Mouse (Mus musculus): ENCODE results near the gene Akp3.

Gene Akp3

GRCm38 (mm10) chr1:87124673-87125072, at the start of gene Akp3:
Gene Akp3 (plus strand): TSS chr1:87124973.
- DNase-seq = no peak

- no peak for DNase-seq
Observed at GRCm38 (mm10) chr1:87086196-87086595, 38.6 kb upstream of the Akp3 start.

- DNase-seq = no peak
Observed at GRCm38 (mm10) chr1:87086964-87087363, 37.8 kb upstream of the Akp3 start.

DNA sequence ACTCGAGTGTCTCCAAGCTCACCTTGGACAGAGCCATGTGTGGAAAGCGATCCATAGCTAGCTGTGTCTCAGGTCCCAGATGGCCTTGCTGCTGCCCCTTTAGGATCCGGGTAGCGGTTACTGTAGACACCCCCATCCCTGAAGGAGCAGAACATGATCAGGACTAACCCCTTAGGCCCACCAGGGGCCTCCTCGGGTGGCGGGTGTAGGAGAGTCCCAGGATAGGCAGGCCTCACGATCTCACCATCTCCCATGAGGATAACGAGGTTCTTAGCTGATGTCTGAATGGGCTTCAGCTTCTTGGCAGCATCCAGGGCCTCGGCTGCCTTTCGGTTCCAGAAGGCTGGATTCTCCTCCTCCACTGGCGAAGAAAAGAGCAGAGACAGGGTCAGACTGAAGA, 35.5 kb upstream of the Akp3 start:
- no peak for DNase-seq

DNA sequence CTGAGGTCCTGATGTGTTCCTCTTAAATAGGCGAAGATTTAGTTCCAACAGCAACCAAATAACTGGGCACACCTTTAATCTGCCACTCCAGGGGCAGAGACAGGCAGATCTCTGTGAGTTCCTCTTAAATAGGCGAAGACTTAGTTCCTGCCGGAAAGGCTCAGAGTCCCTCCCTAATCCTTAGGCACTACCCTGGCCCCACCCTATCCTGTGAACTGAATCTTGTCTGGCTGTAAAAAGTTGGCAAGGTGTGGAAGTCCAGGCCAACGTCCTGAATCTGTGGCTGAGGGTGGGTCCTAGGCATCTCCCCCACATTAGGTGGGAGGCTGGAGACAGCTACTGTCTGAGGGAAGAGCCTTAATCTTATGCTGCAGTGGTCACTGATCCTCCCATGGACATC, 34.9 kb upstream of the Akp3 start, which contains the start of gene Alppl2:
Gene Alppl2 (minus strand): TSS at position 101 of the 400 bp plus-strand sequence.
- DNase-seq = no peak

GRCm38 (mm10) chr1:87095642-87096041, 29.1 kb upstream of the Akp3 start:
- no peak for DNase-seq

DNA sequence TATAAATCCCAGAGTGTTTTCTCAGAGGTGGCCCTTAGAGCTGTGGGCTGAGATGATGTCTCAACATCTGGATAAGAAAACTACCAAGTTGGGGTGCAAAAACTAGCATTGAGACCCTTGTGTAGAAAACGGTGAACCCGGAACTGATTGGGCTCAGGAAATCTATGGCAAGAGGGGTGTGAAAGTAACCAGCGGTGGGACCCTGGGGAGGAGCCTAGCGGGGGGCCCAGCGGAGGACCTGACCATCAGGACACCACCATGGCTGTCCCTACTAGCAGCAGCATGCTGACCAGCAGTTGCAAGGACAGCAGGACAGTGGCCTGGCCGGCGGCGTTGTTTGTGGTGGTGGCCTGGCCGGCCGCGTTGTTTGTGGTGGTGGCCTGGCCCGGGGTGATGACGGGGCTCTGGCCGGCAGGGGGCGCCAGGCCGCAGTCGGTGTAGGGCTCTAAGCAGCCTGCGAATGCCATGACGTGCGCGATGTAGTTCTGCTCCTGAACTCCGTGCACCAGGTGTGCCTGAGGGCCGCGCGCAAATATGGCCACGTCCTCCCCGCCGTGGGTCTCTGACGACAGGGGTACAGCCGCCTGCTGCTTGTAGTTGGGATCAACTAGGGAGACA, 26.3 kb upstream of the Akp3 start:
- peak; percentile 30 to 54 for DNase-seq

- no peak for DNase-seq
Observed at GRCm38 (mm10) chr1:87101411-87101810, 23.4 kb upstream of the Akp3 start, which contains the start of gene Alpi. Gene Alpi (minus strand): TSS chr1:87101606.

GRCm38 (mm10) chr1:87102114-87102513, 22.7 kb upstream of the Akp3 start:
- DNase-seq = no peak

DNA sequence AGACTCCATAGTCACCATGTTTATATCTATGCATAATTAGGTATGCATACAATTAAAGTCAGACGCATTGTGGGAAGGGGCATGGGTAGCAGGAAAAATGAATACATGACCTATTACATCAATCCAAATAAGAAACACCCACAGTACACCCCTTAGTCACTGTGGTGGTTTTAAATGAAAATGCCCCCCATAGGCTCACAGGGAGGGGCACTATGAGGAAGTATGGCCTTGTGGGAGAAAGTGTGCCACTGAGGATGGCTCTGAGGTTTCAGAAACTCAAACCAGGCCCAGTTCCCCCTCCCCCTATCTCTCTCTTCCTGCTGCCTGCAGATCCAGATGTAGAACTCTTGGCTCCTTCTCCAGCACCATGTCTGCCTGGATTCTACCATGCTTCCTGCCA, 20.8 kb upstream of the Akp3 start:
- DNase-seq = no peak

DNA sequence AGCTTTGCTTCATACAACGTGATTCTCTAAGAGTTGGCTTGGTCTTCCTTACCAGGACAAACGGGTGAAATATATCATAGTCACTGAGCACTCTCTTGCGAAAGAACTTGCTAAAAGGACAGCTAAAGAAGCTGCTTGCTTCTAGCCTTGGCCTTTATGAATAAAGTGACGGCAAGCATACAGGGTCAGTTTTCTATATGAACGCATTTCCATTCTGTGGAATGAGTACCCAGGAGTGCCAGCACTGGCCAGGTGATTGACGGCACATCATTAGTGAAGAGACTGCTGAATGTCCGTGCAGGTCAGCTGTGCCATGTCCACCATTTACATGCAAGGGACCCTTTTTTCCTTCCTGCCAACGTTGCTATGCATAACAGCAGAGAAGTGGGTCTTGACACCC, 18.2 kb upstream of the Akp3 start:
- no peak for DNase-seq

DNA sequence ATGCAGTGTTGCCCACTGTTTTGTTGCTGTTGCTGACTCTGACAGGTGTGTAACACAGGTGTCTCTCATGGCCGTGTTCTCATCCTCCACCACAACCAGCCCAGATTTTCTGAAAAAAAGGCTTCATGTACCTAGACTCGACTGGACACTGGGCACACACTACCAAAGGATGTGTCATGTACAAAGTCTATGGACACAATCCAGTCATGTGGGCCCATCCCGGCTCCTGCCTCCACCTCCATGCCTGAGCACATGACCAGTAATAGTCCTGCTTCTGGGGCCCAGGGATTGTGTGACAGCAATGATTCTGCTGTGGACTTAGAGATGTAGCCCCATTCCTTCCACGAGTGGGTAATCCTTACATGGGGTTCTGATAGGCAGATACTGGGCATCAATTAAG, 16.2 kb upstream of the Akp3 start:
- DNase-seq = no peak

- DNase-seq = peak in 1 of 2 experiments; percentile 48
Observed at GRCm38 (mm10) chr1:87111719-87112354, 12.9 kb upstream of the Akp3 start.

DNA sequence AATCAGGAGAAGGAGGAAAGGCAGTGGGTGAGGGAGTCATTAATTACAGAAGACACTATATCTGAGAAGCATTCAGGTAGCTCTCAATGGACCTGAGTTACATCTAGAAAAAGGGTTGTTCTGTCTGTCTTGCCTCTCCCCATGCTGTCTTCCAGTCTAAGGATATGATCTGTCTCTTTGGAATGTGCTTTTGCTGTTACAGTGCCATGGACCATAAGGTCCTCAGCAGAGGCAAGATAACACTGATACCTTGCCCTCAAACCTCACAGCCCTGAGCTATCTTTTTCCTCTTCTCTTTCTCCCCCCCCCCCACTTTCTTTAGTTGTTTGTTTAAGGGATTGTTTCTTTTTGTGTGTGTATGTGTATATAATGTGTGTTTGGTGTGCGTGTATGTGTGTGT, 10.0 kb upstream of the Akp3 start:
- no peak for DNase-seq

- no peak for DNase-seq
Observed at GRCm38 (mm10) chr1:87127206-87128030, 2.6 kb downstream of the Akp3 start.

DNA sequence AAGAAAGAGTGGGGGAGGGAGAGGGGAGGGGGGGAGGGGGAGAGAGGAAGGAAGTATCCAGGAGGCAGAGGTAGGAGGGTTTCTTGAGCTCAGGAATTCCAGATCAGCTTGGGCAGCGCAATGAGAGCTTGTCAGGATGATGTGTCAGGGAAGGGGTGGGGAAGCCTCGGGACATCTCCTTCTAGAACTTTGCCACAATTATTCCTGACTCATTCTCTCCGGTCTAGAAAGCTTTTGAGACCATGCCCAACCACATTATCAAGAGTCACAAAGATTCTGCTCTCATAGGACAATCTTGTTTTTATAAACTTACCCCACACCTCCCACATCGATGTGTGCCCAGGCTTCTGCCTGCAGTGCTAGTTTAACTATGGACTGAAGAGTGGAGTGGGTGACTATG, 7.0 kb downstream of the Akp3 start:
- no peak for DNase-seq

- DNase-seq = no peak
Observed at GRCm38 (mm10) chr1:87141550-87141949, 16.8 kb downstream of the Akp3 start.

DNA sequence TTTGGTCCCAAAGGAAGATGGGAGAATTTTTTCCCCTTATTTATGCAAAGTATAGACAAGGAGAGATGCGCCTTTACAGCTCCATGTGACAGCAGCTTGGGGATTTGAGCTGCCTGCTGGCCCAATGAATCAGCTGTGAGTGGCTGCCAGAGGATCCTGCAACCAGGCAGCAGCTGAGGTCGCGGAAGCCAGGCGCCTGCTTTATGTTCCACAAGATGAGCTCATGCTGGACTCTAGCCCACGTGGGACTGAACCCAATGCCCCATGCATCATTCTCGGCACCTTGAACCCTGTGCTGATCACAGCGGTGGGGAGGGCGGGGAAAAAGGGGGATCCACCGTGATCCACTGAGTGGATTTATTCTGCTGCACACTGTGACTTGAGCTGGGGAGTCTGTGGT, 17.7 kb downstream of the Akp3 start:
- no peak for DNase-seq

DNA sequence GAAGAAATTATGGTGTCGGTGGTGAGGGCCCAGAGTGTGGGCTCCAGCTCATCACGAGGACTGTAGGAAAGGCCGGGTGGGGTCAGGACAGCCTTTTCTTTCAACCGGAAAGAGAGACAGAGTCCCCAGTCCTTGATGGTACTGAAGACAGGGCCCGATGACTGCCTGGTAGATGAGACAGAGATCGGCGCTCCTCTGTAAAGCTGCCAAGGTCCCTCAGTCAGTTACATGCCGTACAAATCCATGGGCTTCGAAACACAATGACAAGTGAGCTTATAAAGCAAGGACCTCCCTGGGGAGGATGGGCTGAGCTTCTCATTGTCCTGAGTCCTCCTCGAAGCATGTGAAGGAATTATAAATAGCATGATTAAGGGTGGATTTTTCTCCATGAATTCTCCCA, 18.4 kb downstream of the Akp3 start:
- DNase-seq = no peak

- no peak for DNase-seq
Observed at GRCm38 (mm10) chr1:87149422-87149821, 24.6 kb downstream of the Akp3 start.

DNA sequence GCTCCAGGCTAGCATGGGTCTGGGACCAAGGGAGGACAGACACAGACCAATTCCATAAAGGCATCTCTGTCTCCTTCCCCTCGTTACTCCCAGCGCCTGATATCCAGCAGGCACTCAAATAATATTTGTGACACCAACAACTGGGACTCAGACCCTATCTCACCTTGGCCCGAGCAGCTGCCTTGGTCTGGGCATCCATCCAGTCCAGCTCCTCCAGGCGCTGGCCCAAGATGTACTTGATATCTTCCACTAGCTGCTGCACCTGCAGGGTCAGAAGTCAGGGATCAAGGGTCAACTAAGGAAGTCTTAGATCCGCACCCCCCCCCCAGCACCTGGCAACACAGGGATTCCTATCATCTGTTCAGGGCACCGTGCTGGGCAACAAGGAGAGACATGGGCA, 26.5 kb downstream of the Akp3 start:
- no peak for DNase-seq

DNA sequence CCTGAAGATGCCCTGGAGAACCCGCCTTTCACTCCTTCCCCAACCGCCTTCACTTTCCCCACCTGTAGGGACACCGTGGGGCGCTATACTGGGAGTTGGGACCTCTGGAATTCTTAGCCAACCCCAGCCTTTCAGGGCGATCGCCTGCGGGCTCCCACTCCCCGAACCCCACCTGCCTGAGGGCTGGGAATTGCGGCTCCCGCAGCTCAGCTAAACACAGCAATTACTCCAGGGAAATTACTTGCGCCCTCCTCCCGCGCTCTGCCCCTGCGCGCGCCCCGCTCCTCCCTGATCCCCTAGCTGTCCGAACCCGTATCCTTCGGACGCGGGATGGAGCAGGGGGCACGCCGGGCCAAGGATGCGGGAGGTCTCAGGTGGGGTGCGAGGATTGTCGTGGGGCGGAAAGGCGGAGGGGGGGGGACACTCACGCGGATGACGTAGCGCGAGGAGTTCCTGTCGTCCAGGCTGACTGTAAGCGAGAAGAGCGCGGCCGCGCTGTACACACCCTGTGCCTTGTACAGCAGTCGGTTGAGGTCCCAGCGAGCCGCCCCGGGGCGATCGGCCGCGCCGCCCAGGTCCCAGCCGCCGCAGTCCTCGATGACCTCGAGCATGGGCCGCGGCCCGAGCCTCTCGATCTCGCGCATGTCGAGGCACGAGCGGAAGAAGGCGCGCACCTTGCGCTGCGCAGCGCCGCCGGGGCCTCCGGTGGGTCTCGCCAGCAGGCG, 29.2 kb downstream of the Akp3 start:
- no peak for DNase-seq

DNA sequence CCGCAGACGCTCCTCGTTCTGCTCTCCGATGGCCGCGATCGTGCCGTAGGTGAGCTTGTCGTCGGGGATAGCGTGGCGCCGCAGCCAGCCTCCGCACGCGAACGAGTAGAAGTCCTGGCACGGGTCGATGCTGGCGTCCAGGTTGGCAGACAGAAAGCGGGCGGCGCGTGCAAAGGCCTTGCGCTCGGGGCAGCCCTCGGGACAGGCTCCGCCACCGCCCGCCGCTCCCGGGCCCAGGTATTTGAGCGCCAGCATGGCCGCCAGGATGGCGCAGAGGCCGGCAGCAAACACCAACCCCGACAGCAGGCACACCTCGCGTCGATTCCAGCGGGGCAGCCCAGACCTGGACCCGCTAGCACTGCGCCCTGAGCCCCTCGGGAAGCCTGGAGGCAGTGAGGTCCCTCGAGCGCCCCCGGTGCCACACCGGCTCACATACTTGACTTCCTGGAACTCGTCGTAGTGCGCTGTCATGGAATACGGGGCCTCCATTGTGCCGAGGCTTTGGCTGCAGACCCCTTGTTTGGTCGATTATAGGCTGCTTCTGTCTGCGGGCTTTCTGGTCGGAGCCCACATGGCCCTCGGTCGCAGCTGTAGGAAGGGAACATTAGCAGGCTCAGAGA, 29.8 kb downstream of the Akp3 start:
- DNase-seq = no peak

Measured in kidney, adult 8-10 months (tissue).